Mouse (Mus musculus) myocyte (in vitro differentiated cells): ENCODE results near the gene Dlg2.

Source experiments
- MAX ChIP-seq: IDR thresholded peaks from one replicate; pipeline ENCODE4 v1.6.1; 2011; ENCODE audit warnings: low read depth, mild to moderate bottlenecking, control low read depth
- MYOG ChIP-seq, 3 experiments: IDR thresholded peaks; one replicate each; pipeline ENCODE4 v1.6.1; 2011; ENCODE audit warnings: control low read depth in 2 of 3, low read depth in 2 of 3, mild to moderate bottlenecking in 2 of 3; ENCODE audit not compliant: insufficient read length in 2 of 3, control insufficient read depth in 1 of 3, insufficient read depth in 1 of 3
- POLR2A ChIP-seq: IDR thresholded peaks from one replicate; pipeline ENCODE4 v1.6.1; 2011; ENCODE audit warnings: low read depth, mild to moderate bottlenecking, control low read depth, moderate library complexity; ENCODE audit not compliant: insufficient read length
- TCF3 ChIP-seq: IDR thresholded peaks from one replicate; pipeline ENCODE4 v1.6.1; 2011; ENCODE audit warnings: low read depth, control low read depth; ENCODE audit not compliant: insufficient read length
- USF1 ChIP-seq: IDR thresholded peaks from one replicate; pipeline ENCODE4 v1.6.1; 2011; ENCODE audit warnings: low read depth, mild to moderate bottlenecking, control low read depth, moderate library complexity

GRCm38 (mm10) chr7:92370521-92370920 is 1894.0 kb downstream of the Dlg2 start:
- TF ChIP-seq USF1 = no peak
- TF ChIP-seq TCF3 = no peak
- no peak for TF ChIP-seq MAX
- no peak for TF ChIP-seq POLR2A
- TF ChIP-seq MYOG (IDR thresholded peaks at IDR 0.05; ENCODE audit: control insufficient read depth in 1 of 3, insufficient read depth in 1 of 3, insufficient read length in 2 of 3, low read depth in 2 of 3) = no peak
